Mouse (Mus musculus): ENCODE measurements at regions not wholly inside any gene's neighbourhood (a gene's known extent, or its start where the extent isn't known, plus 50 kb on each side); places are given as distances from the start of the nearest gene placed in this dataset.

DNA sequence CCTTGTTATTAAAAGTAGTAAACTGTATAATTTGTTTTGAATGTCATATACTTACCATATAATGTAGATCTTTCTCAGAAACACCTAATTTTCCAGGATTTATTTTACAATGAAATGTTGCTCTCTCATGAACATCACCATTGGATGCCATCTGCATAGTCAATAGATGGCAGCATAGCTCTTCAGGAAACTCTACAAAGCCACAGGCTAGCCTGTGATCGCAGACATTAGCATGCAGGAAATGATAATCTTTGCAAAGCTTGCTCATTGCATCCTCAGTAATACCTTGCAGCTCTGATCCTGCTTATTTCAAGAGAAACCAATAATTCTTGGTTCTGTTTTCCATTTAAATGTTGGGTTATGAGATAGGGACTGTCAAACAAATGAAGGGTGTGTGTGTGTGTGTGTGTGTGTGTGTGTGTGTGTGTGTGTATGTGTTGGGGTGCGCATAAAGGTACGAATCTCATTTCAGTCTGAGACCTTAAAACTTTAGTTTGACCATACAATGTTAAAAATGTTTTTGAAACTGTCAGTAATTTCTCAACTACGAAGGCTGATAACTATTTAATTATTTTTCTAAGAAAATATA is 1595.1 kb upstream of the Pcdh10 start:
- Histone ChIP-seq H3K9me3 (no peaks in the 10 kb centered on the region), H3K27ac (no peak overlapping the region), H3K4me1 (replicated peaks) (no peaks in the 10 kb centered on the region), H3K36me3 (no peaks in the 10 kb centered on the region), H3K4me3 (replicated peaks) (no peak overlapping the region), H3K4me2 (replicated peaks) (no peak overlapping the region), H3K27me3 (no peaks in the 10 kb centered on the region), H3K9ac (replicated peaks) (no peak overlapping the region)
- WGBS = 67% methylated on average over 4 of the region's 4 CpGs
- ATAC-seq = peak; percentile 79

DNA sequence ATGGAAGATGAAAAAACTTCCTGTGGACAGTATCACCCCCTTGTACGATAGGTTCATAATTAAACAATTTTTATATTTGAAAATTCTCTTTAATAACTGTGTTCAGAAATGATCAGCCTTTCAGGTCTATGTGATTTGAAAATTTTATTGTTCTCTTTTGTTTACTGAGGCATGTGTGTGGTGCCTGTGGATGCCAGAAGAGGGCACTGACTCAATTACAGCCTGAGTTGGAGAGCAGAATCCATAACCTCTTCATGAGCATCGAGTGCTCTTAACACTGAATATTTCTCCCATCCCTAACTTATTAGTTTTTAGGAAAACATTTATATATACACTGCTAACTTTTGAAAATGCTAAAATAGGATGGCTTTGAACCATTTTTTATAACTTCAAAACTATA is 1594.0 kb upstream of the Pcdh10 start:
- Histone ChIP-seq H3K9me3 (no peaks in the 10 kb centered on the region), H3K36me3 (no peaks in the 10 kb centered on the region)
- WGBS = 87% methylated on average over 2 of the region's 2 CpGs

More for the DNA sequence above, 1594.0 kb upstream of the Pcdh10 start:
- Histone ChIP-seq H3K4me2 (replicated peaks) (no peak overlapping the region), H3K27me3 (no peaks in the 10 kb centered on the region), H3K27ac (no peak overlapping the region), H3K4me3 (replicated peaks) (no peak overlapping the region), H3K4me1 (replicated peaks) (no peaks in the 10 kb centered on the region), H3K9ac (replicated peaks) (no peak overlapping the region)
- no peak for ATAC-seq

Data from midbrain, embryonic 13.5 days (tissue).